Mouse (Mus musculus): ENCODE measurements around the gene Rgs7.

Gene Rgs7

DNA sequence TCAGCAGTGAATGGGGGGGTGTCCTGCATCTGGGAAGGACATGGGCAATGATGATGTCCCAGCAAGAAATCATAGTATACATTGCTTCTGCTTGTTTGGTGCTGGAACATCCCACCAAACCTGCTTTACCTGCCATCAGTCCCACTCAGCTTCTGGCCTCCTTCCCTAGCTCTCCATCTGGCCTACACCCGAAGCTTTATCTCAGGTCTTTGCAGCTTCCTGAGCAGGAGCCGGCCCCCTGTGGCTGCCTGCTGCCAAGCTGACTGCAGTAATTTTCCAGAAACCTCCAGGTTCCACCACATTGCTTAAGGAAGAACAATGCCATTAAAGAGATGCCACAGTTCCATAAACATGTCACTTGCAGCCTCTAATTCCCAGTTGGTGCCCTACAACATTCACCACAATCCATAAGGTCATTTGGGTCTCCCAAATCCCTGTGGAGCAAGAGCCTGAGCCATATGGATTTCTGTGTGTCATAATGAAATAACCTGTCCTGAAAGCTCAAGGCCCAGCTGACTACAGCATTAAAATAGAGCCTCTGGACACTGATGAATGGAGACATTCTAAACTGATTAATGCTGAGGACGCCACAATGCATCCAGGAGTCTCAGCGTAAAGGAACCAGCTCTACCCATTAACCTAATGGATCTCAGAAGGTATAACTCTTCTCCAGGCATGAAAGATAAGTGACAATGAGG lies 60.8 kb downstream of the Rgs7 start:
- peak; percentile 44 for DNase-seq

GRCm38 (mm10) chr1:175427112-175427511 lies 65.2 kb downstream of the Rgs7 start:
- no peak for DNase-seq

GRCm38 (mm10) chr1:175426393-175426792 lies 65.9 kb downstream of the Rgs7 start:
- no peak for DNase-seq

- no peak for DNase-seq
These were observed 71.4 kb downstream of the Rgs7 start for GRCm38 (mm10) chr1:175420883-175421282.

- DNase-seq, result no peak
These were observed 76.6 kb downstream of the Rgs7 start for GRCm38 (mm10) chr1:175415728-175416127.

DNA sequence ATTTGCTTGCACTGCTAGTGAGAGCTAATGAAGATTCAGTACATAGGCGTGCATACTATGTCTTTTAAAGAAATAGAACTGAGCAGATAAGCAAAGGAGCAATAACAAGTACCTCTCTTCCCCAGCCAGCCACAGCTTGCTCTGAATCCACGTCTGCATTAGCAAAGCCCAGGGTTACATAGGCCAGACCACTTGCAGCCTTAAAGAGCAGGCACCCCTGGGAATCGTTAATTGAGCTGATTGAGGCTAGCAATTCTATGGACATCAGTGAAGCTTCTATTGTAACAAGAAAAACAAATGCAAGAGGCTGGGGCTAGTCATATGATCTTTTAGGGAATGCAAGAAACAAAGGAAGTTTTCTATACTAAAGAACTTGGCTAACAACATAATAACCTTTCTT lies 81.9 kb downstream of the Rgs7 start:
- no peak for DNase-seq

DNA sequence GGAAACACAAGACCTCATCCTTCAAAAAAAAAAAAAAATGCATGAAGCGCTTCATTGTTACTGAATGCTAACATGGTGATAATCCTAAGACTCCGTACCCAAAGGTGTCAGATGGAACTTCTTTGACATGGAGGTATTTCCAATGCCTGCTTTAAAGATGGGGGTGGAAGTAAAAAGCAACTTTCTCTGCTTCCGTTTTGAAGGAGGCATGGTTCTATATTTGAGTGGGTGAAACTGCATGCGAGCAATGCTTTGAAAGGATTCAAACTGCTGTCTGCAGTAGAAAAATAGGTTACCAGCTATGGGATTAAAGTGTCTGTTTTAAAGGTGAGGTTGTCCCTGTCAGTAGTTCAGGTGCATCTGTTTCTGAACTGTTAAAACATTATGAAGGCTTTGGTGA lies 100.4 kb downstream of the Rgs7 start:
- DNase-seq, result no peak

GRCm38 (mm10) chr1:175389250-175389649 lies 103.0 kb downstream of the Rgs7 start:
- DNase-seq, result peak; percentile 17

DNA sequence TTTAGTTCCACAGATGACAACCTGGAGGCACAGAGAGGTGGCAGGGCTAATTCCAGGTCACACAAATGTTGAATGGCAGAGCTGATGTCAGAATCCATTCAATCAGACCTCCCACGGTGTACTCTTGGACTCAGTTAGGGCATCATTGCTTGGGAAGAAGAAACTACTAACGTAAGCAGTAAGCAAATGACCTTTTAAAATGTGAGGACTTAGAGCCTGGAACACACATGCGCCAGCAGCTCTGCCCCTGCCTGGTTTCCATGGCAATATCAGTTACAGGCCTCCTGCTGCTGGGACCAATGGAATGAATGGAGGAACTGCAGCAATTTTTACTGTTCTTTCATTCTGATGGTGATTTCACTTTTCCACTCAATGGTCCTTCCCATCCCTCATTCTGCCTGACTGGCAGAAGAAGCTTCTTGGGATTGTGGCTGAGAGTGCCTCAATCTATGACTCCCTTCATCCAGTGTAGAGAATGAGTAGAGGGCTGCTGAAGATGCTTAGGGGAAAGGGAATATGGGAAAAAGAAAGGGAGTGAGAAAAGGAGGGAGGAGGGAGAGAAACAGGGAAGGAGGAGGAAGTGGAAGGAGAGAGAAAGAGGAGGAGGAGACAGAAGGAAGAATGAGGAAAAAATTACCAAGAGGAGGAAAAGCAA lies 106.6 kb downstream of the Rgs7 start:
- peak; percentile 54 for DNase-seq

- no peak for DNase-seq
These were observed 119.7 kb downstream of the Rgs7 start for GRCm38 (mm10) chr1:175372571-175372970.

DNA sequence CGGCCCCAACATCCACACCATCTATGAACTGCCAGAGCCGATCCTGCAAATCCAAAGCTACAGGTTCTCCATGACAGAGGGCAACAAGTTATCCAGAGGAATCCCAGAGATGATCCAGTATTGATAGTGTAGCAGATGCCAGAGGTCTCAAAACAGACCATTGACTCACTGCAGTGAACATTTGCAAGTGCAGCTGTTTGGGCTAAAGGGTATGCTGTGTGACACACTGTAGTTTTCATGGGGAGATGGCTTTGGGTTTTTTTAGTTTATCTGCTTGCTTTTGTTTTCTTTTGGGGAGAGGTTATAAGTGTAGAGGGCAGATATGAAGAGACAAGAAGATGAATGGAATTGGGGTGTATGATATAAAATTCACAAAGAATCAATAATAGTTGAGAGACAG lies 124.2 kb downstream of the Rgs7 start:
- no peak for DNase-seq

- DNase-seq, result no peak
These were observed 128.7 kb downstream of the Rgs7 start for GRCm38 (mm10) chr1:175363606-175364005.

DNA sequence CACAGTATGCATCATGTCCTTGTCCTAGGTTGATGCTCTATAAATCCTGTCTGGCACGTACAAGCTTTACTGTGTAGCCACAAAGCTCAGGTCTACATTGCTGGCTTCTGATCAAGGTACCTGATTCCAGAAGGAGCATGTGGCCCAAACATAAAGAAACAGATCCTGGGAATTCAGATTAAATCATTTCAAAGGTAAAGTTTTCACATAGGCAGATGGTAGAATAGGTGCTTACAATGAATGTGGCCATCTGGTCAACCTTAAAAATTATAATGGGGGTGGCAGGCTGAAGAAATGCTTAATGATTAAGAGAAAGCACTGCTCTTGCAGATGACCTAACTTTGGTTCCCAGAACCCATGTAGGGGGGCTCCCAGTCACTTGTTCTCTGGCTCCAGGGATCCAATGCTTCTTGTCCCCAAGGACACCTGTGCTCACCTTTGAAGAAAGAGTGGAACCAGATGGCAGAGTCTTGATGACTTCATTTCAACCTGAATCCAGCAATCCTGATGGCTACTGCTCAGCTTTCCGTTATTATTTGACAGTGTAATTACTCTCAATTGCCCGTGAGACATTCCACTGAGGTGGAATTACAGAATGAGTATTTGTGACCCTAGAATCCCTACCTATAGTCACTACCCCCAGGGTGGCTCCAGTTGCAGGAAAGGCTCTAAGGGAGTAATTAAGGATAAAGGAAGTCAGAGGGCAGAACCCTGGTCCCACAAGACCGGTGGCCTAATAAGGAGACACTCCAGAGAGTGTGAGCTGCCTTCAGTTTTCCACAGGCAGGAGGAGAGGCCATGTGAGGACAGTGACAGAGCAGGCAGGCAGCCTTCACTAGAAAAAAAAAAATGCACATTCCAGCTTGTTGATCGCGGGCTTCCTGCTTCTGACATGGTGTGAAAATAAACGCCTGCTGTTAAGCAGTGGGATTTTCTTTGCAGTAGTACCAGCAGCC lies 132.6 kb downstream of the Rgs7 start:
- peak; percentile 27 for DNase-seq

DNA sequence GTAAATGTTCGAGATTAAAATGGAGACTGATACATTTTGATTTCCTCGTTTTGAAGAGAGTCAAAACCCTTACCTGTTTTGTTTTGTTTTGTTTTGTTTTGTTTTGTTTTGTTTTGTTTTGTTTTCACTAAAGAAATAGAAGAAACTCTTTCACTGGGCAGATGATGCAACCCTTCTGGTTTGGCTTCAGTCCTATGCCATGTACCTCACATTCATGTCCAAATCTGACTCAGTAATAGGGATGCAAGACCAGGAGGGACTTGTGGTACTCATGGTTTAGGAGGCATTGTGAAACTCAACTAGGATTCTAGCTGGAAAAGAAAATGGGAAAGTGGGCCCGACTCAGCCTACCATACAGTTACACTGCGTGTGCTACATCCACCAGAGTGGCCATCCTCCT lies 139.4 kb downstream of the Rgs7 start:
- DNase-seq, result no peak

DNA sequence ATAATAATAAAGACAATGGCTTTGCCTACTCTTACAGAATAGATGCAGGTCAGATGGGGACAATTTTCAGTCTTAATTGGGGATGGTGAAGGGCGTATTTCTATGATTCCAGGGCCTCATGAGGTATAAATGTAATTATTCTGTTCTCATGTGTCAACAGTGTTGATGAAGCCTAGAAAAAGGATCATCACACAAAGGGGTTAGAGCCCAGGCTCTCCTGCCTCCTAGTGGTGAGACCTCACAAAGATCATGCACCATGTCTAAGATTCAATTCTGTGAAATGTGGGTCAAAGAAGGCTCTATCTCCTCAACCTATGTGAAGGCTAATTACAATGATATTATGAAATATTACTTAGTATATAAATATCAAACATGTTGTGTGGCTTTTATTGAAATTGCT lies 146.1 kb downstream of the Rgs7 start:
- no peak for DNase-seq

- DNase-seq, result no peak
These were observed 156.1 kb downstream of the Rgs7 start for GRCm38 (mm10) chr1:175336191-175336590.

- no peak for DNase-seq
These were observed 159.1 kb downstream of the Rgs7 start for GRCm38 (mm10) chr1:175333041-175333854.

GRCm38 (mm10) chr1:175329934-175330471 lies 162.3 kb downstream of the Rgs7 start:
- DNase-seq, result no peak

- no peak for DNase-seq
These were observed 169.5 kb downstream of the Rgs7 start for GRCm38 (mm10) chr1:175322781-175323180.

- peak; percentile 24 for DNase-seq
These were observed 173.1 kb downstream of the Rgs7 start for GRCm38 (mm10) chr1:175319205-175319604.

- no peak for DNase-seq
These were observed 175.0 kb downstream of the Rgs7 start for GRCm38 (mm10) chr1:175317264-175317663.

GRCm38 (mm10) chr1:175307604-175308003 lies 184.7 kb downstream of the Rgs7 start:
- peak; percentile 63 for DNase-seq

All from layer of hippocampus, adult 9-11 months (tissue).